Mouse (Mus musculus): ENCODE data around the gene Tex38. TPM values are rescaled to one million over a fixed set of nuclear protein-coding genes. Genes with fewer than 3 reads are reported as not detected.

The Tex38 gene
- 0.47 and 0.49 TPM in 2 replicates for polyA plus RNA-seq (2012; rRNA removed)

- no peaks in the 10 kb centered on the region for H3K27me3 ChIP-seq (replicated peaks; ENCODE audit: control insufficient read depth, insufficient read depth, low read length)
- H3K4me1 ChIP-seq (ENCODE audit: control insufficient read depth, insufficient read depth, low read length), result peaks cover 6% of the 10 kb centered on the region; the same call in 1 of the 2 replicates
- 84% methylated on average over 3 of the region's 3 CpGs for WGBS
- no peak for TF ChIP-seq CTCF (conservative IDR thresholded peaks at IDR 0.05; ENCODE audit: insufficient read depth, insufficient read length, low read depth, low read length)
- TF ChIP-seq POLR2A (IDR thresholded peaks at IDR 0.05; ENCODE audit: low read depth, low read length), result no peak
- no peak for DNase-seq
- no peak within 1 kb of the TSS for H3K27ac ChIP-seq (ENCODE audit: insufficient read depth, low read depth, low read length)
- peaks cover 1% of the 10 kb centered on the region; the same call in 1 of the 2 replicates for H3K36me3 ChIP-seq (ENCODE audit: control insufficient read depth, insufficient read depth, low read length)
- H3K4me3 ChIP-seq (ENCODE audit: insufficient read depth, low read depth, low read length), result no peak within 1 kb of the TSS
These were observed at the start of gene Tex38 for GRCm38 (mm10) chr4:115780918-115781317. Tex38 (minus strand) TSS chr4:115781018.

GRCm38 (mm10) chr4:115830491-115830890, 49.7 kb upstream of the Tex38 start:
- peaks cover 3% of the 10 kb centered on the region; the same call in 1 of the 2 replicates for H3K4me1 ChIP-seq (ENCODE audit: control insufficient read depth, insufficient read depth, low read length)
- WGBS, result 58% methylated on average over 5 of the region's 5 CpGs
- H3K36me3 ChIP-seq (ENCODE audit: control insufficient read depth, insufficient read depth, low read length), result no peaks in the 10 kb centered on the region; the same call in 1 of the 2 replicates
- DNase-seq, result peak; percentile 24
- TF ChIP-seq CTCF (conservative IDR thresholded peaks at IDR 0.05; ENCODE audit: insufficient read depth, insufficient read length, low read depth, low read length), result no peak
- no peak for TF ChIP-seq POLR2A (IDR thresholded peaks at IDR 0.05; ENCODE audit: low read depth, low read length)
- no peaks in the 10 kb centered on the region for H3K27me3 ChIP-seq (replicated peaks; ENCODE audit: control insufficient read depth, insufficient read depth, low read length)
- H3K27ac ChIP-seq (ENCODE audit: insufficient read depth, low read depth, low read length), result no peak overlapping the region
- H3K4me3 ChIP-seq (ENCODE audit: insufficient read depth, low read depth, low read length), result no peak overlapping the region

- Histone ChIP-seq H3K27me3 (replicated peaks; ENCODE audit: control insufficient read depth, insufficient read depth, low read length) (no peaks in the 10 kb centered on the region), H3K4me1 (ENCODE audit: control insufficient read depth, insufficient read depth, low read length) (peaks cover 3% of the 10 kb centered on the region; the same call in 1 of the 2 replicates), H3K36me3 (ENCODE audit: control insufficient read depth, insufficient read depth, low read length) (no peaks in the 10 kb centered on the region; the same call in 1 of the 2 replicates), H3K27ac (ENCODE audit: insufficient read depth, low read depth, low read length) (no peak overlapping the region), H3K4me3 (ENCODE audit: insufficient read depth, low read depth, low read length) (peak overlapping the region; percentile 85)
- WGBS, result 12% methylated on average over 8 of the region's 8 CpGs
- DNase-seq, result no peak
- TF ChIP-seq POLR2A (IDR thresholded peaks at IDR 0.05; ENCODE audit: low read depth, low read length), result no peak
- TF ChIP-seq CTCF (conservative IDR thresholded peaks at IDR 0.05; ENCODE audit: insufficient read depth, insufficient read length, low read depth, low read length), result no peak
These were observed 47.7 kb upstream of the Tex38 start for GRCm38 (mm10) chr4:115828572-115828902.

GRCm38 (mm10) chr4:115827888-115828571, 47.2 kb upstream of the Tex38 start, which contains the start of gene Mob3c:
Mob3c (plus strand) TSS chr4:115828092.
- Histone ChIP-seq H3K27ac (ENCODE audit: insufficient read depth, low read depth, low read length) (peak within 1 kb of the TSS; percentile 79), H3K4me3 (ENCODE audit: insufficient read depth, low read depth, low read length) (peak within 1 kb of the TSS; percentile 85), H3K4me1 (ENCODE audit: control insufficient read depth, insufficient read depth, low read length) (peaks cover 3% of the 10 kb centered on the region; the same call in 1 of the 2 replicates), H3K27me3 (replicated peaks; ENCODE audit: control insufficient read depth, insufficient read depth, low read length) (no peaks in the 10 kb centered on the region), H3K36me3 (ENCODE audit: control insufficient read depth, insufficient read depth, low read length) (no peaks in the 10 kb centered on the region; the same call in 1 of the 2 replicates)
- 1% methylated on average over 54 of the region's 57 CpGs for WGBS
- TF ChIP-seq CTCF (conservative IDR thresholded peaks at IDR 0.05; ENCODE audit: insufficient read depth, insufficient read length, low read depth, low read length) (no peak), POLR2A (IDR thresholded peaks at IDR 0.05; ENCODE audit: low read depth, low read length) (peak; percentile 46)
- peak; percentile 93 for DNase-seq

GRCm38 (mm10) chr4:115827535-115827887, 46.7 kb upstream of the Tex38 start:
- no peak for DNase-seq
- H3K36me3 ChIP-seq (ENCODE audit: control insufficient read depth, insufficient read depth, low read length), result no peaks in the 10 kb centered on the region; the same call in 1 of the 2 replicates
- H3K27me3 ChIP-seq (replicated peaks; ENCODE audit: control insufficient read depth, insufficient read depth, low read length), result no peaks in the 10 kb centered on the region
- H3K4me1 ChIP-seq (ENCODE audit: control insufficient read depth, insufficient read depth, low read length), result peaks cover 3% of the 10 kb centered on the region; the same call in 1 of the 2 replicates
- TF ChIP-seq POLR2A (IDR thresholded peaks at IDR 0.05; ENCODE audit: low read depth, low read length) (no peak), CTCF (conservative IDR thresholded peaks at IDR 0.05; ENCODE audit: insufficient read depth, insufficient read length, low read depth, low read length) (no peak)
- 2% methylated on average over 4 of the region's 4 CpGs for WGBS
- peak overlapping the region; percentile 85 for H3K4me3 ChIP-seq (ENCODE audit: insufficient read depth, low read depth, low read length)
- H3K27ac ChIP-seq (ENCODE audit: insufficient read depth, low read depth, low read length), result 0 out of 2 replicates have a peak overlapping the region, but pooled peaks have one; percentile 21

GRCm38 (mm10) chr4:115827066-115827465, 46.2 kb upstream of the Tex38 start:
- no peak for DNase-seq
- H3K27ac ChIP-seq (ENCODE audit: insufficient read depth, low read depth, low read length), result no peak overlapping the region
- H3K27me3 ChIP-seq (replicated peaks; ENCODE audit: control insufficient read depth, insufficient read depth, low read length), result no peaks in the 10 kb centered on the region
- TF ChIP-seq CTCF (conservative IDR thresholded peaks at IDR 0.05; ENCODE audit: insufficient read depth, insufficient read length, low read depth, low read length), result no peak
- TF ChIP-seq POLR2A (IDR thresholded peaks at IDR 0.05; ENCODE audit: low read depth, low read length), result no peak
- WGBS, result 56% methylated on average over 3 of the region's 3 CpGs
- peaks cover 3% of the 10 kb centered on the region; the same call in 1 of the 2 replicates for H3K4me1 ChIP-seq (ENCODE audit: control insufficient read depth, insufficient read depth, low read length)
- H3K4me3 ChIP-seq (ENCODE audit: insufficient read depth, low read depth, low read length), result no peak overlapping the region
- no peaks in the 10 kb centered on the region; the same call in 1 of the 2 replicates for H3K36me3 ChIP-seq (ENCODE audit: control insufficient read depth, insufficient read depth, low read length)

GRCm38 (mm10) chr4:115825271-115825670, 44.5 kb upstream of the Tex38 start:
- Histone ChIP-seq H3K36me3 (ENCODE audit: control insufficient read depth, insufficient read depth, low read length) (no peaks in the 10 kb centered on the region), H3K27me3 (replicated peaks; ENCODE audit: control insufficient read depth, insufficient read depth, low read length) (no peaks in the 10 kb centered on the region), H3K4me3 (ENCODE audit: insufficient read depth, low read depth, low read length) (no peak overlapping the region), H3K4me1 (ENCODE audit: control insufficient read depth, insufficient read depth, low read length) (peaks cover 2% of the 10 kb centered on the region; the same call in 1 of the 2 replicates), H3K27ac (ENCODE audit: insufficient read depth, low read depth, low read length) (no peak overlapping the region)
- DNase-seq, result no peak
- TF ChIP-seq CTCF (conservative IDR thresholded peaks at IDR 0.05; ENCODE audit: insufficient read depth, insufficient read length, low read depth, low read length), result no peak
- TF ChIP-seq POLR2A (IDR thresholded peaks at IDR 0.05; ENCODE audit: low read depth, low read length), result no peak
- 91% methylated on average over 2 of the region's 2 CpGs for WGBS
